Mouse (Mus musculus) MEL (cell line): ENCODE data around the gene Lpar5.

Experiments used
- CHD2 ChIP-seq: IDR thresholded peaks from 2 replicates; pipeline ENCODE4 v1.6.1; 2011; ENCODE audit warnings: low read length, improper control_type of control experiment
- POLR2A ChIP-seq, 2 experiments: IDR thresholded peaks; 2 replicates each; pipeline ENCODE4 v1.6.1; 2011 to 2012; ENCODE audit warnings: low read length in 2 of 2, mild to moderate bottlenecking in 2 of 2, control low read depth in 1 of 2, improper control_type of control experiment in 1 of 2, low read depth in 1 of 2, moderate library complexity in 1 of 2; ENCODE audit not compliant: control insufficient read depth in 1 of 2, insufficient read depth in 1 of 2, poor library complexity in 1 of 2
- POLR2AphosphoS5 ChIP-seq: IDR thresholded peaks from 2 replicates; pipeline ENCODE4 v1.6.1; 2012; ENCODE audit warnings: low read depth, borderline replicate concordance, mild to moderate bottlenecking, inconsistent platforms, low read length, moderate library complexity, mixed read lengths

DNA sequence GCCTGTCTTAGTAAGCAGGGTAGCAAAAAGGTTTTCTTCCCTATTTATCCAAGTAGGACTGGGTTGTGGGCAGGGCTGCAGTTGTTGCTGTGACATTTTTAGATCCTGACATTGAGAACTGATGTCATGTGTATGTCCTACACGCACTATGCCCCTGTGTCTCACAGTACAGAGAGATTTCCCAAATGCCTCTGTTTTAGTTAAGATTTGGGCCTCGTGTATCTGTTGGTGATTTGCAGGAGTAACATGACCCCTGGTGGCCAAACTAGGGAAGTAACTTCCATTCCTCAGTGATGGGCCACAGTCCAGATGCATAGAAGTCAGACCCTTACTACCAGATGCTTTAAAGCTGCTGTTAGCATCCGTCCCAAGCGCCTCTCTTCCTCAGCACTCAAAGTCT, 16.7 kb downstream of the Lpar5 start:
- TF ChIP-seq POLR2A (IDR thresholded peaks at IDR 0.05; ENCODE audit: control insufficient read depth in 1 of 2, insufficient read depth in 1 of 2, low read depth in 1 of 2, low read length in 2 of 2, poor library complexity in 1 of 2) (no peak), POLR2AphosphoS5 (no peak), CHD2 (no peak)
